Mouse (Mus musculus) cerebellum, adult 9-11 months (tissue): Measurements from ENCODE around the gene Rgsl1.

ENCODE experiments used
- DNase-seq: peaks from one replicate; pipeline ENCODE4 v3.0.0; 2022

Rgsl1 gene

DNA sequence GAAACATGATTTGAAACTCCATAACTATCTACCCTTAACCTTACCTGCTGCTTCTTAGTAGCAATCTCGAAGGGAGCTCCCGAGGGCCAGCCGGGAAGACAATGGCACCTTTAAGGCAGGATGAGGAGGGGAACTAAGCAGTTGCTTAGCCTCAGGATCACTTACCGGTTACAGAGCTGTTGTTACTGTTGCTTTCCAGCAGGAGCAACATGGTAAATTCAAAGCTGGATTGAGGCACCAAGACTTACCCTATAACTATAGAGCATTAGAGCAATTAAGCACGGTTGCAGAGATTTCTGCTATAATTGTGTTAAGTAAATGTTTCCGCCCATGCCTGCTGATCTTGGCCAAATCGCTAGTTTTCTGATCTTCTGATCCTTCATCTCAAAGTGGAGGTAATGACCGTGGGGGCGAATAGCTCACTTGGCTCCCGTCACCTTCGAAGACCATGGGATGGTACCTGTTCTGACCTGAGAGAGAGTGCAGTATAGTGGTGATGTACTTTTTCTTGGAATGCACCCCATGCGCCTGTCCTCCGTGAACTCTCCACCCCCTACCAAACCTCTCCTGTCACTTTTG, 104.4 kb downstream of the Rgsl1 start:
- DNase-seq = no peak

- no peak for DNase-seq
Observed at GRCm38 (mm10) chr1:153737101-153738085, 106.5 kb downstream of the Rgsl1 start.

- DNase-seq = no peak
Observed at GRCm38 (mm10) chr1:153736096-153736495, 107.8 kb downstream of the Rgsl1 start.

DNA sequence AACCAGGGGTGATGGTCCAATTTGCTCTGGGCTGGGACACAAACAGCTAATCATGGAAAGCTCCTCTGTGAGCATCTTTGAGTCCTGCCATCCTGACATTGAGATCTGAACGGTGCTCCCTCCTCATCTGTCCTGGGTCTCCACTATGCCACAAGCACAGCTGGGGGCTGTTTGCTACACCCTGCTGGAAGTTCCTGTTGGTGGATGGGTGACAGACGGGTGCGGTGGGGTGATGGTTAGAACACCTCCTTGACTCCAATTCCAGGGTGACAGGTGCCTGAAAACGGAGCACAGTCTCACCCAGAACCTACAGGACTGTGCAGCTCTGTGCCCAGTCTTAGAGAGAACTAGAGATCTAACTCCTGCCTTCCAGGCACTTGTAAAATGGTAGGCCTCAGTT, 109.1 kb downstream of the Rgsl1 start:
- no peak for DNase-seq

GRCm38 (mm10) chr1:153733181-153733580, 110.8 kb downstream of the Rgsl1 start:
- DNase-seq = no peak

DNA sequence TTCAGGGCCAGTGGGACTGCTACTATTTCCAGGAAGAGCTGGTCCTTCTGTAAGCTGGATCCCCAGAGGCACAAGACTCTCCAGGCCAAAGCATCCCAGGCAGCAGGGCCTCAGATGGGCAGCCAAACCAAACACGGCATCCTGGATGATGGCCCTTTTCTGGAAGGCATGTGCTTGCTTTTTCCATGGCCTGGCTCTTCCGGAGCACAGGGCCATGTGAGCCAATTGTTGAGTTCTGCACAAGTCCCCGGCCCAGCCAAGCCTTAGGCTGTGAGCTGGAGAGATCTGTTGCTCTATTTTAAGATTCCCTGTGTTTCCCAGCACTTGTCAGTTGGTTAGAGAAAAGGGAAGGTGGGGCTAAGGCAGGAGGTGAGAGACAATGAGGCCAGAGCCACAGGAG, 113.3 kb downstream of the Rgsl1 start:
- DNase-seq = no peak

- no peak for DNase-seq
Observed at GRCm38 (mm10) chr1:153729806-153730205, 114.1 kb downstream of the Rgsl1 start.
